Mouse (Mus musculus) hematopoietic multipotent progenitor cell, adult 10-12 weeks (in vitro differentiated cells): ENCODE data around the gene Ugdh. TPM values are rescaled to one million over a fixed set of nuclear protein-coding genes. Genes with fewer than 3 reads are reported as not detected.

Experiments
- polyA plus RNA-seq: library from polyadenylated mRNA; stranded (reverse); fragments of >175 nt; gene quantifications from 2 replicates; pipeline ENCODE4 v1.2.3, GENCODE M21; 2012; ENCODE audit warnings: low replicate concordance

Gene Ugdh
- polyA plus RNA-seq, result 3.7 and 5.6 TPM in 2 replicates

DNA sequence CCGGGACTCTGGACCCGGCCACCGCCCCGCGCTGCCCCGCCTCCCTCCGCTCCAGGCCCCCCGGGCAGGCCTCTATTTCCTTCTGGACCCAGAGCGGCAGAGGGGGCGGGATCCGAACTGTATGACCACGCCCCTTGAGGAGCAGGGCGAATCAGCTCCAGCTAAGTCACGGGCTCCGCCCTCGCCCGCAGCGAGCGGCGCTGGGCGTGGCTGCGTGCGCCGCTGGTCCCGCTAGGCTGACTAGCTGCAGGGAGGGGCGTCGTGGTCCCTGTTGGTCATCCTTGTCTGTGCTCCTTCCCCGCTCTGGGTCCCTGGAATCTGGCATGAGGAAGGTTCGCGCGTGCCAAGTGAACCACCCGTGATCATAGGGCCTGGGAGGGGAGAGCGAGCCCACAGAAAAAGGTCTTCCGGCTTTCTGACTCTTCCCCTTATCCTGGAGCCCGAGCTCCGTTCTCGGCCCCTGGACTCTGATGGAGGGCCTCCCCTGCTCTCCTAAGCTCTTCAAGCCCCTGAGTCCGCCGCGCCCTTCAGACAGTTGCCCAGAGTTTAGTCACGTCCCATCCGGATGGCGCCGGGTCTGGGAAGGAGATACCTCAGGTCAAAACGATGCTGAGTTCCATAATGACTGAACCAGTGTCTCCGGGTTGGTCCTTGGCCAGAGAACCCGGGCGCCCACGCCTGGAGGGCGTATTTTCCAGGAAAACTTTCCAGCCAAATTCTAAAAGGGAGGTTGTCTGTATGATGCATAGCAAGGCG is at the start of gene Ugdh:
Gene Ugdh, minus strand, starts transcription at position 144 of the 756 bp plus-strand sequence.

DNA sequence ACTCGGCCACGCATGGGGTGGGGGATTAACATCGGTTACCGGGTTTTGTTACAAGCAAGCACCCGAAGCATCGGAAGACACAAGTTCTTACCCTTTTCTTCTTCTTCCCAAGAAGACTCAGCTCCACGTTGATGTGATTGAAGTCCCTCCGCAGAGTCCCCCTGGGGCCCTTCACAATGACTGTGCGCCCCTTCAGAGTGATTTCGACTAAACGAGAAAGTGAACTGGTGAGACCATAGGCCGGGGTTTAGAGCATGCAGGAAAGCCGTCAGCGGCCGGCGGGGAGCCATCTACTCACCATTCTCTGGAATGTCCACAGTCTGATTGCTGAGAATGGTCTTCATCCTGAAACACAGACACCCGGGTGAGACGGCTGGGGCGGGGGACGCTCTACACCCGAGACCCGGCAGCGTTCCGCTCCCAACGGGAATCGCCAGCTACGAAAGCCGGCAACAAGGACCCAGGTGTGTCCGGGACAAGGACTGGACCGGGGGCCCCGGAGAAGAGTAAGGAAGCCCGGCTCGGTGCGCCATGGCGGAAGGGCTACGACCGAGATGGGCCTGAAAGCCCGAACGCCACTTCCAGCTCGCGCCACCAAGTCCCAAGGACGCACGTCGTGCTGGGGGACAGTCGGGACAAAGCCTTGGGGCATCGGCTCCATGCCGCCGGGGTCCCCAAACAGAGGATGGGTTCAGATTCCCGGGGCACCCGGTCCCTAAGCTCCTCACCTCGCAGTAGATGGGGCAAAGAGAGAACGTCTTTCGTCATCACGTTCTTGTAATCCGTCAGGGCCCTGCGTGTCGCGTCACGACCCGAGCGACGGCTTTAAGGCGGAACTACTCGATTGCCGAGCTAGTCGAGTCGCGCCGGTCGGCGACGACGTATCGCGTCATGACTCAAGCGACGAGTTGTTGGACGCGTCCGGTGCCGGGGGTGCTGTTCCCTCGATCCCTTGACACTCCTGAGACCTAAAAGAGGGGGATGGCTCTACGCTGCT is 44.8 kb downstream of the Ugdh start, which contains the start of the genes Rpl9 and Lias:
Gene Rpl9, minus strand, starts transcription at position 797 of the 997 bp plus-strand sequence.
Gene Lias, plus strand, starts transcription at position 850 of the 997 bp plus-strand sequence.

Other genes starting within 250 kb of the Ugdh start
- gene Wdr19, start 236.3 kb downstream of the Ugdh start, polyA plus RNA-seq, result 0.20 and 1.3 TPM in 2 replicates
- gene Rfc1, start 100.3 kb downstream of the Ugdh start, polyA plus RNA-seq, result 1.6 and 13.4 TPM in 2 replicates
- gene Klb, start 87.6 kb downstream of the Ugdh start, polyA plus RNA-seq, result not detected in 2 replicates
- gene Rpl9, start 44.5 kb downstream of the Ugdh start, polyA plus RNA-seq, result 34.9 and 96.1 TPM in 2 replicates
- gene Lias, start 44.5 kb downstream of the Ugdh start, polyA plus RNA-seq, result 1.8 and 5.0 TPM in 2 replicates
- 83.4 and 256 TPM in 2 replicates for gene Gm43552, start 56.9 kb upstream of the Ugdh start, polyA plus RNA-seq
- 51.7 and 181 TPM in 2 replicates for gene Smim14, start 101.2 kb upstream of the Ugdh start, polyA plus RNA-seq
- gene Ube2k, start 101.3 kb upstream of the Ugdh start, polyA plus RNA-seq, result 45.0 and 57.3 TPM in 2 replicates